Mouse (Mus musculus) MEL (cell line): Measurements from ENCODE around the gene Tiprl. TPM values are rescaled to one million over a fixed set of nuclear protein-coding genes. Genes with fewer than 3 reads are reported as not detected.

Experiments
- DNase-seq: peaks from one replicate; pipeline ENCODE4 v3.0.0; 2011; ENCODE audit warnings: low read depth, low spot score
- H3K27ac ChIP-seq: 2 replicates; pipeline ENCODE4 v1.5.1; 2012; ENCODE audit warnings: low read depth, mild to moderate bottlenecking, control low read depth, low read length, moderate library complexity; ENCODE audit not compliant: control insufficient read depth
- H3K27me3 ChIP-seq, 2 experiments: fragments of 150-350 bp in 1 of 2; sonication (generic) in 1 of 2; 2 replicates each; pipeline ENCODE4 v1.6.1; 2012; ENCODE audit warnings: low read length in 2 of 2, mild to moderate bottlenecking in 2 of 2, improper control_type of control experiment in 1 of 2, moderate library complexity in 1 of 2; ENCODE audit not compliant: insufficient read depth in 2 of 2, control insufficient read depth in 1 of 2
- H3K36me3 ChIP-seq, 2 experiments: 2 replicates each; pipeline ENCODE4 v1.6.1; 2012 to 2014; ENCODE audit warnings: low read length in 2 of 2, improper control_type of control experiment in 1 of 2, inconsistent platforms in 1 of 2, mild to moderate bottlenecking in 1 of 2; ENCODE audit not compliant: insufficient read depth in 2 of 2, control insufficient read depth in 1 of 2
- H3K4me1 ChIP-seq, 2 experiments: fragments of 150-350 bp in 1 of 2; sonication (generic) in 1 of 2; 2 replicates each; pipeline ENCODE4 v1.6.1; 2012; ENCODE audit warnings: low read length in 2 of 2, improper control_type of control experiment in 1 of 2, mild to moderate bottlenecking in 1 of 2; ENCODE audit not compliant: insufficient read depth in 2 of 2, control insufficient read depth in 1 of 2
- H3K4me3 ChIP-seq, 2 experiments: fragments of 150-350 bp in 1 of 2; sonication (generic) in 1 of 2; 2 replicates each; pipeline ENCODE4 v1.5.1; 2012; ENCODE audit warnings: low read depth in 2 of 2, low read length in 2 of 2, mild to moderate bottlenecking in 2 of 2, moderate library complexity in 2 of 2, control low read depth in 1 of 2, improper control_type of control experiment in 1 of 2; ENCODE audit not compliant: control insufficient read depth in 1 of 2, insufficient read depth in 1 of 2
- H3K79me2 ChIP-seq: 2 replicates; pipeline ENCODE4 v1.6.1; 2012; ENCODE audit warnings: mild to moderate bottlenecking, low read length, moderate library complexity; ENCODE audit not compliant: control insufficient read depth, poor library complexity, insufficient read depth
- H3K9ac ChIP-seq: 2 replicates; pipeline ENCODE4 v1.6.1; 2012; ENCODE audit warnings: low read depth, mild to moderate bottlenecking, control low read depth, low read length, moderate library complexity; ENCODE audit not compliant: control insufficient read depth, poor library complexity, severe bottlenecking
- H3K9me3 ChIP-seq: fragments of 150-350 bp; sonication (generic); replicated peaks from 2 replicates; pipeline ENCODE4 v1.6.1; 2012; ENCODE audit warnings: mild to moderate bottlenecking, low read length, improper control_type of control experiment, moderate library complexity; ENCODE audit not compliant: insufficient read depth
- CHD1 ChIP-seq: IDR thresholded peaks from 2 replicates; pipeline ENCODE4 v1.6.1; 2012; ENCODE audit warnings: low read depth, mild to moderate bottlenecking, inconsistent platforms, low read length, improper control_type of control experiment
- CTCF ChIP-seq, 3 experiments: IDR thresholded peaks in 2 of 3; conservative IDR thresholded peaks in 1 of 3; 2 replicates each; pipeline ENCODE4 v1.5.1; 2011 to 2012; ENCODE audit warnings: low read length in 3 of 3, low read depth in 2 of 3, mild to moderate bottlenecking in 2 of 3, improper control_type of control experiment in 1 of 3, inconsistent platforms in 1 of 3, mixed read lengths in 1 of 3, moderate library complexity in 1 of 3; ENCODE audit not compliant: control insufficient read depth in 1 of 3, insufficient read depth in 1 of 3, poor library complexity in 1 of 3, severe bottlenecking in 1 of 3
- ELF1 ChIP-seq: IDR thresholded peaks from 2 replicates; pipeline ENCODE4 v1.6.1; 2014; ENCODE audit warnings: low read depth, mild to moderate bottlenecking, inconsistent platforms, low read length, improper control_type of control experiment, moderate library complexity
- ETS1 ChIP-seq: IDR thresholded peaks from 2 replicates; pipeline ENCODE4 v1.6.1; 2012; ENCODE audit warnings: low read depth, mild to moderate bottlenecking, inconsistent platforms, low read length, improper control_type of control experiment, moderate library complexity
- KAT2A ChIP-seq: conservative IDR thresholded peaks from 2 replicates; pipeline ENCODE4 v1.6.1; 2012; ENCODE audit warnings: low read depth, low read length, improper control_type of control experiment, inconsistent platforms
- MAZ ChIP-seq: IDR thresholded peaks from 2 replicates; pipeline ENCODE4 v1.6.1; 2012; ENCODE audit warnings: low read depth, mild to moderate bottlenecking, inconsistent platforms, low read length, improper control_type of control experiment
- MEF2A ChIP-seq: IDR thresholded peaks from 2 replicates; pipeline ENCODE4 v1.6.1; 2014; ENCODE audit warnings: low read depth, mild to moderate bottlenecking, inconsistent platforms, low read length, improper control_type of control experiment; ENCODE audit not compliant: poor library complexity, insufficient replicate concordance, severe bottlenecking; ENCODE audit errors: extremely low read depth
- MXI1 ChIP-seq: IDR thresholded peaks from 2 replicates; pipeline ENCODE4 v1.6.1; 2011; ENCODE audit warnings: mild to moderate bottlenecking, low read depth, low read length, improper control_type of control experiment
- NELFE ChIP-seq: IDR thresholded peaks from 2 replicates; pipeline ENCODE4 v1.6.1; 2011; ENCODE audit warnings: low read depth, low read length, improper control_type of control experiment
- NRF1 ChIP-seq: IDR thresholded peaks from 2 replicates; pipeline ENCODE4 v1.6.1; 2014; ENCODE audit warnings: low read depth, mild to moderate bottlenecking, inconsistent platforms, low read length, improper control_type of control experiment, moderate library complexity; ENCODE audit not compliant: poor library complexity, insufficient read depth, severe bottlenecking
- POLR2A ChIP-seq, 2 experiments: IDR thresholded peaks; 2 replicates each; pipeline ENCODE4 v1.6.1; 2011 to 2012; ENCODE audit warnings: low read length in 2 of 2, mild to moderate bottlenecking in 2 of 2, control low read depth in 1 of 2, improper control_type of control experiment in 1 of 2, low read depth in 1 of 2, moderate library complexity in 1 of 2; ENCODE audit not compliant: control insufficient read depth in 1 of 2, insufficient read depth in 1 of 2, poor library complexity in 1 of 2
- RCOR1 ChIP-seq: IDR thresholded peaks from 2 replicates; pipeline ENCODE4 v1.6.1; 2012; ENCODE audit warnings: low read depth, mild to moderate bottlenecking, inconsistent platforms, low read length, improper control_type of control experiment
- SMC3 ChIP-seq: IDR thresholded peaks from 2 replicates; pipeline ENCODE4 v1.6.1; 2011; ENCODE audit warnings: low read depth, low read length, improper control_type of control experiment
- TBP ChIP-seq: IDR thresholded peaks from 2 replicates; pipeline ENCODE4 v1.8.0; 2011; ENCODE audit warnings: low read depth, low read length, improper control_type of control experiment
- TCF12 ChIP-seq: IDR thresholded peaks from 2 replicates; pipeline ENCODE4 v1.6.1; 2014; ENCODE audit warnings: low read depth, mild to moderate bottlenecking, inconsistent platforms, low read length, improper control_type of control experiment, moderate library complexity
- UBTF ChIP-seq: IDR thresholded peaks from 2 replicates; pipeline ENCODE4 v1.6.1; 2012; ENCODE audit warnings: low read depth, mild to moderate bottlenecking, inconsistent platforms, low read length, improper control_type of control experiment, moderate library complexity, borderline replicate concordance; ENCODE audit not compliant: insufficient read depth
- USF1 ChIP-seq: IDR thresholded peaks from 2 replicates; pipeline ENCODE4 v1.6.1; 2014; ENCODE audit warnings: low read depth, mild to moderate bottlenecking, inconsistent platforms, low read length, improper control_type of control experiment, moderate library complexity
- polyA plus RNA-seq, 2 experiments: library from polyadenylated mRNA; stranded (reverse) in 1 of 2; unstranded in 1 of 2; fragments of >175 nt in 1 of 2; fragments of >200 nt in 1 of 2; gene quantifications; 2 replicates each; pipeline versions ENCODE4 v1.2.1 to v1.2.4; 2012; ENCODE audit warnings: low replicate concordance in 2 of 2, low read depth in 1 of 2; ENCODE audit not compliant: insufficient read length in 2 of 2, insufficient read depth in 1 of 2, missing spikeins in 1 of 2
- total RNA-seq: library from RNA; depleted of rRNA; stranded (reverse); fragments of 300-350 nt; gene quantifications from 2 replicates; pipeline ENCODE4 v1.2.3, GENCODE M21; 2012

Tiprl gene
- total and polyA plus RNA-seq, 3 experiments: 50.6 to 293 (median 51.4) TPM

DNA sequence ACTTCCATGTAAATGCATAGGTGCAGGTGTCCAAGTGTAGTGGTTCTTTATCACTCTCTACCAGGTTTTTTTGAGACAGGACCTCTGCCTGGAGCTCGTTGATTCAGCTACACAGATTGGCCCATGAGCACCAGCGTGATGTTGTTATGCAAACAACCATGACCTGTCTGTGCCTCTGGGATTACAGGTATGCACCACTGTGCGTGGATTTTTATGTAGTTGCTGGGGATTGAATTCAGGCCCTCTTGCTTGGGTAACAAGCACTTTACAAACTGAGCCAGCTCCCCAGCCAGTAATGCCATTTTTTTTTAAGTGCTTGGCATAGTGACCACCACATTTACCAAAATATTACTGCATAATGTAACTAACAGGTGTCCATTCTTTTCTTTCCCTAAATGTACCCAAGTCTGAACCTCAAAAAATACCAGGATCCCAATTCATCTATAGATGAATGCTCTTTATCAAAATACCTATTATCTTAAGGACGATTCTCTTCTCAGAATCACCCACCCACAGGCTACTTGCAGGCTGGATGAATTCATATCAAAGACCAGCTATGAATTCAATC, 35.3 kb downstream of the Tiprl start:
- Histone ChIP-seq H3K27ac (no peak overlapping the region), H3K36me3 (peaks cover 0 to 7% of the 10 kb centered on the region in 2 experiments; a peak in 2 of 4 replicates), H3K9me3 (no peaks in the 10 kb centered on the region), H3K4me1 (peaks cover 3 to 9% of the 10 kb centered on the region in 2 experiments), H3K27me3 (no peaks in the 10 kb centered on the region; a peak in 2 of 4 replicates), H3K9ac (no peak overlapping the region), H3K4me3 (no peak overlapping the region), H3K79me2 (no peaks in the 10 kb centered on the region)
- TF ChIP-seq ELF1 (no peak), USF1 (no peak), CHD1 (no peak), ETS1 (no peak), NRF1 (no peak), MXI1 (no peak), UBTF (no peak), MAZ (no peak), MEF2A (no peak), SMC3 (no peak), TCF12 (no peak), CTCF (IDR thresholded peaks at IDR 0.05 in 2 of 3, conservative IDR thresholded peaks at IDR 0.05 in 1 of 3; ENCODE audit: control insufficient read depth in 1 of 3, insufficient read depth in 1 of 3, low read depth in 2 of 3, low read length in 3 of 3, poor library complexity in 1 of 3, severe bottlenecking in 1 of 3) (no peak), NELFE (no peak), KAT2A (no peak)
- no peak for DNase-seq

DNA sequence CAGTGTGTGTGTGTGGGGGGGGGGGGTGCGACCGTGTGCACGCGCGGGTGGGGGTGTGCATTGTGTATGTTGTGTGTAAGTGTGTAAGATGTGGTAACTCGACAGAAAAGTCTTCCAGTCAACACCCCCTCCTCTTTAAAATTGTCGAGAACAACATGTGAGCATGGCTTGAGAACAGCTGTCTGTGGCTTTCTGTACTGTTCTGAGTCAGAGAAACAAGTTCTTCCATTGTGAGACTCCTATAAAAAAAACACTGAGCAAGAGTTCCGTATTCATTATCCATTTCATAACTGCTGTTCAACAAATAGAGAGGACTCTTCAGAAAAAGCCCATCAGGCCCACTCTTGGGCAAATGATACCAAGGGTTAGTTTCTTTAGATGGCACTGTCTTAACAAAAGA, 36.0 kb downstream of the Tiprl start:
- Histone ChIP-seq H3K27me3 (no peaks in the 10 kb centered on the region; a peak in 2 of 4 replicates), H3K27ac (no peak overlapping the region), H3K9ac (no peak overlapping the region), H3K79me2 (no peaks in the 10 kb centered on the region), H3K36me3 (peaks cover 0 to 7% of the 10 kb centered on the region in 2 experiments; a peak in 2 of 4 replicates), H3K4me3 (no peak overlapping the region), H3K9me3 (no peaks in the 10 kb centered on the region), H3K4me1 (peaks cover 3 to 9% of the 10 kb centered on the region in 2 experiments)
- TF ChIP-seq POLR2A (IDR thresholded peaks at IDR 0.05; ENCODE audit: control insufficient read depth in 1 of 2, insufficient read depth in 1 of 2, low read depth in 1 of 2, low read length in 2 of 2, poor library complexity in 1 of 2) (no peak), NRF1 (no peak), MXI1 (no peak), RCOR1 (no peak), CTCF (IDR thresholded peaks at IDR 0.05 in 2 of 3, conservative IDR thresholded peaks at IDR 0.05 in 1 of 3; ENCODE audit: control insufficient read depth in 1 of 3, insufficient read depth in 1 of 3, low read depth in 2 of 3, low read length in 3 of 3, poor library complexity in 1 of 3, severe bottlenecking in 1 of 3) (no peak), TBP (no peak), USF1 (no peak), ETS1 (no peak), MEF2A (no peak)
- no peak for DNase-seq
